Mouse (Mus musculus): ENCODE measurements at regions not wholly inside any gene's neighbourhood (a gene's known extent, or its start where the extent isn't known, plus 50 kb on each side); places are given as distances from the start of the nearest gene placed in this dataset.
A peak's percentile ranks its signal among the peaks of the same experiment; 100 is the strongest.

- no peak overlapping the region for H3K9ac ChIP-seq
- H3K4me3 ChIP-seq = no peak overlapping the region
- ATAC-seq (ENCODE audit: extremely low read depth, insufficient number of reproducible peaks, low FRiP score, low TSS enrichment) = no peak
- H3K36me3 ChIP-seq = no peaks in the 10 kb centered on the region
- peaks cover 47% of the 10 kb centered on the region for H3K4me1 ChIP-seq
- H3K9me3 ChIP-seq = no peaks in the 10 kb centered on the region
- no peak overlapping the region for H3K27ac ChIP-seq (replicated peaks)
- peaks cover 66% of the 10 kb centered on the region for H3K27me3 ChIP-seq (replicated peaks)
- H3K4me2 ChIP-seq = no peak overlapping the region
- 46% methylated on average over 3 of the region's 3 CpGs for WGBS
Measured at GRCm38 (mm10) chr2:94248948-94249347, 91.2 kb upstream of the Hsd17b12 start.

DNA sequence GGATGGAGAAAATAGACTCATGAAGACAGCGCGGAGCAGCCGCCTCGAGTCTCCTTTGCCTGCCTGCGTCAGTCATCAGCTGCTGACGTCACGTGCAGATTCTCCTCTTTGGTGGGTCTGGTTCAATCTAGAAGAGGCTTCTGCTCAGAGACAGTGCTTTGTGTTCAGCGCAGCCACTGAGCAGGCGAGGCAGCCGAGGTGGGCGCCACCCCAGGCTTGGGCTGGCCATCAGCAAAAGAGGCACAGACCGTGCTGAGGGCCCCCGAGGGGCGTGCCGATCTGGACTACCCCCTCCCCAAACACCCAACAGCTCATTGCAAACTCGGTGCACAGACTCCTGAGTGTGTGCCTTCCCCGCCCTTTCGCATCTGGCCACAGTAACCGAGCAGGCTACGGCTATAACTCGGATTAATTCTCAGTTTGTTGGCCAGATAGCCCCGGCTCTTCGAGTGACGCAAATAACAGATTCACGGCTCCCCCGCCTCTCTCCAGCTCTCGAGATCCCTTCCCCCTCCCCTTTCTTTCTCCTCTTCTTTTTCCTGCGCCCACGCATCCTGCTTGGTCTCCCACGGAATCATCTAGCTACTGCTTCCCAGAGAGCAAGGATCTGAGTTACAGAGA lies 89.2 kb upstream of the Hsd17b12 start:
- peaks cover 64% of the 10 kb centered on the region for H3K4me1 ChIP-seq
- peak overlapping the region; percentile 72 for H3K9ac ChIP-seq
- no peaks in the 10 kb centered on the region for H3K36me3 ChIP-seq
- H3K4me3 ChIP-seq = peak overlapping the region; percentile 50
- peak; percentile 7; the same call in 1 of the 2 replicates for ATAC-seq (ENCODE audit: extremely low read depth, insufficient number of reproducible peaks, low FRiP score, low TSS enrichment)
- no peak overlapping the region for H3K27ac ChIP-seq (replicated peaks)
- H3K9me3 ChIP-seq = no peaks in the 10 kb centered on the region
- H3K4me2 ChIP-seq = peak overlapping the region; percentile 82
- WGBS = 2% methylated on average over 30 of the region's 30 CpGs
- H3K27me3 ChIP-seq (replicated peaks) = peaks cover 86% of the 10 kb centered on the region

- peak overlapping the region; percentile 82 for H3K4me2 ChIP-seq
Measured at GRCm38 (mm10) chr2:94246180-94246611, 88.4 kb upstream of the Hsd17b12 start.

DNA sequence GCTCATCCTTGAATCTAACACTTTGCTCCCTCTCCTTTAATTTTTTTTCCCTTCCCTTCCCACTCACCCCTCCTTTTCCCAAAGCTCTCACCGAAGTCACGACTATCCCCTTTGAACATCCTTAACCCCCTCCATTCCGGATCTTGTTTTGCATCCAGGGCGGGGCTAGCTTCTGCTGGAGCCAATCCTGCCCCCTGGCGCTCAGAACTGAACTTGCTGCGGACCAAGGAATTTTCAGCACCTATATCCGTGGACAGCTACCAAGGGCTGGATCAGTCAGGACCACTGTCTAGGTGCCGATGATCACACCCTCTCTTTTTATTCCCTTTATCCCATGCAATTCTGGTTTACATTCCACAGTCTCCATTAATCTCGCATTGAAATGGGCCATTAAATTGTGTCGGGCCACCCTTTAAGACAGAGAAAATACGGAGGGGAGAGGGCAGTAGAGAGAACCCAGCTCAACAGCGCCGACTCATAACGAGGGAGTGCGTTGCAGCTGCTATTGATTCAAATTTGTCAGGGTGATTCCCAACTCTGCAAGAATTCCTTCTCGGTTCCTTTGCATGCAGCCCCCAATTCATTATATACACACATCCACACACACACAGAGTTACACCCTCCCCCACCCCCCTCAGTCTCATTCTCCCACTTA lies 87.7 kb upstream of the Hsd17b12 start:
- H3K4me2 ChIP-seq = peak overlapping the region; percentile 82

More at GRCm38 (mm10) chr2:94246180-94246611, 88.4 kb upstream of the Hsd17b12 start:
- H3K4me3 ChIP-seq = peak overlapping the region; percentile 50
- no peaks in the 10 kb centered on the region for H3K36me3 ChIP-seq
- no peak overlapping the region for H3K9ac ChIP-seq
- peaks cover 94% of the 10 kb centered on the region for H3K27me3 ChIP-seq (replicated peaks)
- H3K4me1 ChIP-seq = peaks cover 69% of the 10 kb centered on the region
- ATAC-seq (ENCODE audit: extremely low read depth, insufficient number of reproducible peaks, low FRiP score, low TSS enrichment) = no peak
- no peaks in the 10 kb centered on the region for H3K9me3 ChIP-seq
- no peak overlapping the region for H3K27ac ChIP-seq (replicated peaks)
- WGBS = 26% methylated on average over 9 of the region's 9 CpGs

DNA sequence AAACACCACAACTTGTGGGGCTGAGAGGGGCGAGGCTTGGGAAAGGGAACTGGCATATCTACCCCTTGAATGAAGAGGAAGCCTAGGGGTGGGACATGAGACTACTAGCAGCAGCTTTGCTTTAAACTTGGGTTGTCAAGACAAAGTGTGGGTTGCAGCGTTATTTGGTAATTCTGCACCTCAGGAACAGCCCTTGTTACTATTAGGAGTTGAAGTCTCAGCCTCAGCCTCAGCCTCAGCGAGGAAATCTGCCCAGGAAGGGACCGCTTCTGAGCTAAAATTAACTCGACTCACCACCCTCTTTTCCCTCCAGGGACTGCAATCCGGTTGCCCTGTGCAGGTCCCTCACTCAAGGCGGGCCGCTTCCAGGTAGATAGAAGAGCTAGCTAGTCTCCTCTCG lies 86.4 kb upstream of the Hsd17b12 start:
- no peak overlapping the region for H3K27ac ChIP-seq (replicated peaks)
- H3K9ac ChIP-seq = no peak overlapping the region
- H3K36me3 ChIP-seq = no peaks in the 10 kb centered on the region
- no peaks in the 10 kb centered on the region for H3K9me3 ChIP-seq
- ATAC-seq (ENCODE audit: extremely low read depth, insufficient number of reproducible peaks, low FRiP score, low TSS enrichment) = no peak
- WGBS = 2% methylated on average over 9 of the region's 9 CpGs
- H3K4me2 ChIP-seq = peak overlapping the region; percentile 75
- H3K4me3 ChIP-seq = peak overlapping the region; percentile 47
- H3K27me3 ChIP-seq (replicated peaks) = peaks cover 100% of the 10 kb centered on the region
- peaks cover 79% of the 10 kb centered on the region for H3K4me1 ChIP-seq

More for the DNA sequence above, 87.7 kb upstream of the Hsd17b12 start:
- peaks cover 97% of the 10 kb centered on the region for H3K27me3 ChIP-seq (replicated peaks)
- H3K4me3 ChIP-seq = peak overlapping the region; percentile 50
- peaks cover 77% of the 10 kb centered on the region for H3K4me1 ChIP-seq
- ATAC-seq (ENCODE audit: extremely low read depth, insufficient number of reproducible peaks, low FRiP score, low TSS enrichment) = no peak
- H3K9me3 ChIP-seq = no peaks in the 10 kb centered on the region
- no peak overlapping the region for H3K9ac ChIP-seq
- WGBS = 3% methylated on average over 16 of the region's 16 CpGs
- no peak overlapping the region for H3K27ac ChIP-seq (replicated peaks)
- no peaks in the 10 kb centered on the region for H3K36me3 ChIP-seq

DNA sequence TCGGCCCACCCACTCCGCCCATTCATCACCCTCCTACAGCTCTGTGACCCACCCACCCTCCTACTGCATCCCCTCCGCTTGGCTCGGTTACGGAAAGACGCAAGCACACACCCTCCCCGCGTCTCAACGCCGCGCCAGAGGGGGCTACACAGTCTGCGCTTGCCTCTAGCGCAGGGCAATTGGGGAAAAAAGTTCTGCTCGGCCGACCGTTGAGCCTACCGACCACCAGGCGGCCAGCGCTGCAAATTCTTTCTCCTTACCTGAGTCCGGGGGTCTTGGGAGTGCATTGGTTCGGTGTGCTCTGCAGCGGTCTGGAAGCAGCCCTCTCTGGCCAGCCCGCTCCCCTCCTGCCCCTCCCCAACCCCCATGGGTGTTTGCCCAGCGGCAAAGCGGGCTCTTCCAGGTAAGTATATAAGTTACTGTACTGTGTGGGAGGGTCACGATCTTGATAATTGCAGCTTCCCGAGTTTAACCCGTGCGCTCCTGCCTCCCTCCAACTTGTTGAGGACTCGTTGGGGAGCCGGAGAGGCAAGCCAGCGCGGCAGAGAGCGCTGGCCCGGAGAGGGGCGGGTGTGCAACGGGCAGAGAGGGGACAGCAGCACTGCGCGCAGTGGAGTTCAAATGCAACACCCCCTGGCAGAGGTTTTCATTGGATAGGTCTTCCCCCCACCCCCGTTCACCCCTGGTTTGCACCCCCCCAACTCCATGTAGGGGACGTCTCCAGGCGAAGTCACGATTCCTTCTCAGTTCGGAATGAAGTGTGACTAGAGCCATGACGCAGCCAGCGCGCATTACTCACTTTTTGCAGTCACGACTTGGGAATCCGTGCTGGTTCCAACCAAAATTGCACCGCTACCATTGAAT lies 85.5 kb upstream of the Hsd17b12 start:
- Histone ChIP-seq H3K9me3 (no peaks in the 10 kb centered on the region), H3K27ac (replicated peaks) (no peak overlapping the region), H3K9ac (no peak overlapping the region; the same call in 1 of the 2 replicates), H3K4me1 (peaks cover 70% of the 10 kb centered on the region), H3K4me3 (peak overlapping the region; percentile 47), H3K36me3 (no peaks in the 10 kb centered on the region), H3K27me3 (replicated peaks) (peaks cover 100% of the 10 kb centered on the region), H3K4me2 (peak overlapping the region; percentile 75)
- under 1% methylated on average over 50 of the region's 50 CpGs for WGBS
- no peak for ATAC-seq (ENCODE audit: extremely low read depth, insufficient number of reproducible peaks, low FRiP score, low TSS enrichment)

GRCm38 (mm10) chr2:94242406-94243052 lies 84.8 kb upstream of the Hsd17b12 start:
- Histone ChIP-seq H3K9me3 (no peaks in the 10 kb centered on the region), H3K4me1 (peaks cover 63% of the 10 kb centered on the region), H3K4me3 (peak overlapping the region; percentile 54), H3K9ac (no peak overlapping the region), H3K36me3 (no peaks in the 10 kb centered on the region), H3K27ac (replicated peaks) (no peak overlapping the region), H3K4me2 (peak overlapping the region; percentile 75), H3K27me3 (replicated peaks) (peaks cover 100% of the 10 kb centered on the region)
- WGBS = 3% methylated on average over 7 of the region's 7 CpGs
- no peak for ATAC-seq (ENCODE audit: extremely low read depth, insufficient number of reproducible peaks, low FRiP score, low TSS enrichment)

DNA sequence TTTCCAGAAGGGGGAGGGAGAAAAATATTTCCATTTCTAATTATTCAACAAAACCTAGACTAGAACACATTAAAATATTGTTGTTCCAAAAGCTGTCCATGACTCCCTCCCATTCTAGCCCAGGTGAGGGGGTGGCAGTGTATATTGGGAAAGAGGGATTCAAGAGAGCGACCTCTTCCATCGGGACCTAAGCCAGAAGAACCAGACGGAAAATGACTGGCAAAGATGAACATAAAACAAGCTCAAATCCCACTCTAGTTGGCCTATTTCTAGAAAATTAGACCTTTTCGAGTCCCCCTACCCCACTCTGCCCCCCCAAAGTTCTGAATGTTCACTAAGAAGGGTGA lies 84.3 kb upstream of the Hsd17b12 start:
- H3K27me3 ChIP-seq (replicated peaks) = peaks cover 98% of the 10 kb centered on the region
- peak overlapping the region; percentile 79 for H3K4me2 ChIP-seq
- H3K4me1 ChIP-seq = peaks cover 58% of the 10 kb centered on the region
- no peak for ATAC-seq (ENCODE audit: extremely low read depth, insufficient number of reproducible peaks, low FRiP score, low TSS enrichment)
- WGBS = 3% methylated on average over 4 of the region's 4 CpGs
- no peak overlapping the region for H3K27ac ChIP-seq (replicated peaks)
- no peaks in the 10 kb centered on the region for H3K9me3 ChIP-seq
- peak overlapping the region; percentile 54 for H3K4me3 ChIP-seq
- no peaks in the 10 kb centered on the region for H3K36me3 ChIP-seq
- H3K9ac ChIP-seq = no peak overlapping the region

DNA sequence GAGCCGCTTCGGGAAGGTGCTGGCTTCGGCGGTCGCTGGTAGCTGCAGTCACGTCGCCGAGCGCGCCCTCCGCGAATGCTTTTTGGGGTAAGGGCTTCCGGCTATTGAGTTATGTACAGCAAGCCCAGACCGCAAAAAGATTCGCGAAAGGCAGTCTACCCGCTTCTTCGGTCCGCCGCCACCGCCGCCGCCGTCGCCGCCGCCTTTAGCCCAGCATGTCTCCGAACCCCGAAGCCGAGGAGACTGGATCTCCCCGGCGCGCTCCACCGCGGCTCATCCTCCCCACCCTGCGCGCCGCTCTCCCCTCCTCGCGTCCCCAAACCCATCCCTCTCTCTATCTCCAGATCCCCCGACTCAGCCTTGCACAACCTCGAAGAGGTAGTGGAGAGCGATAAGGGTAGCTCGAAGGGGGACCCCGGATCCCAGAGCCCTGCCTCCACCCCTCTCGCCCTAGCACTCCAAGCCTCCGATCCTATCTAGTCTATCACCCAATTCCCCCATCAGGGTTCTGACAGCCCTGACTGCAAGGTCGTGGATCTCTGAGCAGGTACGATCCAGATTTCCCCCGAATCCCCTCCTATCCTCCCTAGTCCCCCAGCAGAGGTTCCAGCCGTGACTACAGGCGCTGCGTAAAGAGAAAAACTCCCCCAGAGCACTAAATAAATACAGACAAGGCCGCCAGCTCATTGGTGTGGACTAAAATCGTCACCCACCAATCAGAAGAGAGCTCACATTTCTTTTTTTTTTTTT lies 83.7 kb upstream of the Hsd17b12 start:
- H3K4me1 ChIP-seq = peaks cover 52% of the 10 kb centered on the region
- H3K9ac ChIP-seq = peak overlapping the region; percentile 59
- H3K4me3 ChIP-seq = peak overlapping the region; percentile 54
- H3K9me3 ChIP-seq = no peaks in the 10 kb centered on the region
- H3K4me2 ChIP-seq = peak overlapping the region; percentile 79
- ATAC-seq (ENCODE audit: extremely low read depth, insufficient number of reproducible peaks, low FRiP score, low TSS enrichment) = no peak
- peaks cover 98% of the 10 kb centered on the region for H3K27me3 ChIP-seq (replicated peaks)
- H3K36me3 ChIP-seq = no peaks in the 10 kb centered on the region
- H3K27ac ChIP-seq (replicated peaks) = no peak overlapping the region
- under 1% methylated on average over 55 of the region's 55 CpGs for WGBS

- Histone ChIP-seq H3K27ac (replicated peaks) (no peak overlapping the region), H3K36me3 (no peaks in the 10 kb centered on the region), H3K4me3 (peak overlapping the region; percentile 54), H3K27me3 (replicated peaks) (peaks cover 96% of the 10 kb centered on the region), H3K9me3 (no peaks in the 10 kb centered on the region), H3K9ac (0 out of 2 replicates have a peak overlapping the region, but pooled peaks have one; percentile 14), H3K4me2 (peak overlapping the region; percentile 79), H3K4me1 (peaks cover 43% of the 10 kb centered on the region)
- ATAC-seq (ENCODE audit: extremely low read depth, insufficient number of reproducible peaks, low FRiP score, low TSS enrichment) = no peak
- 2% methylated on average over 17 of the region's 17 CpGs for WGBS
Measured at GRCm38 (mm10) chr2:94240411-94240810, 82.6 kb upstream of the Hsd17b12 start.

Measured in heart, embryonic 13.5 days (tissue).